Mouse (Mus musculus): ENCODE measurements around the gene Arhgef19.

DNA sequence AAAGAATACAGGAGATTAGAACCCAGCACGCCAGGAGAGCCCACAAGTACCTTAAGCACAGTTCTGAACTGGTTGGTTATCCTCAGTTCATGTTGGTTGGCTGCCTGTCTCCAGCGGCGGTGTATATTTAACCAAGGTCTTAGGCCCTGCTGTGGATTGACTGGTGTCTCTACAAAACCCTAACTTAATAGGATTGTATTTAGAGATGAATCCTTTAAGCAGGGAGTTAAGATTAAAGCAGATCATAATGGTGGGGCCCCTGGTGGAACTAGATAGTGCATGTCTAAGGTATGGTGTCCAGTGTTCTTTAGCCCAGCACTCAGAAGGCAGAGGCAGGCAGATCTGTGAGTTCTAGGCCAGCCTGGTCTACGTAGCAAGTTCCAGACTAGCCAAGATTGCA lies 27.7 kb upstream of the Arhgef19 start:
- TF ChIP-seq CTCF (IDR thresholded peaks at IDR 0.05; ENCODE audit: borderline replicate concordance, extremely low read depth, insufficient read depth, insufficient read length): no peak
- no peak for TF ChIP-seq POLR2A (IDR thresholded peaks at IDR 0.05; ENCODE audit: borderline replicate concordance, extremely low read depth, insufficient read depth, insufficient read length, poor library complexity, severe bottlenecking)

Data from brain, embryonic 14.5 days (tissue).